Mouse (Mus musculus) intestine, postnatal 0 days (tissue): ENCODE measurements at regions not wholly inside any gene's neighbourhood (a gene's known extent, or its start where the extent isn't known, plus 50 kb on each side); places are given as distances from the start of the nearest gene placed in this dataset.
A peak's percentile ranks its signal among the peaks of the same experiment; 100 is the strongest.

Source experiments
- ATAC-seq: fragments of 200-750 bp; cut with Nextera tagmentation; 2 replicates; pipeline ENCODE4 v1.8.0; 2017; ENCODE audit warnings: mild to moderate bottlenecking, moderate TSS enrichment, moderate library complexity
- H3K27ac ChIP-seq: fragments of 300-500 bp; sonication (generic); 2 replicates; pipeline ENCODE4 v1.5.1; 2014; ENCODE audit warnings: mild to moderate bottlenecking, low read depth, low read length, moderate library complexity
- H3K27me3 ChIP-seq: fragments of 300-500 bp; sonication (generic); replicated peaks from 2 replicates; pipeline ENCODE4 v1.6.1; 2014; ENCODE audit warnings: low read length, mixed read lengths; ENCODE audit not compliant: control insufficient read depth, insufficient read depth
- H3K36me3 ChIP-seq: fragments of 300-500 bp; sonication (generic); 2 replicates; pipeline ENCODE4 v1.6.1; 2014; ENCODE audit warnings: mild to moderate bottlenecking, moderate library complexity; ENCODE audit not compliant: control insufficient read depth, insufficient read depth
- H3K4me1 ChIP-seq: fragments of 300-500 bp; sonication (generic); replicated peaks from 2 replicates; pipeline ENCODE4 v1.6.1; 2014; ENCODE audit warnings: antibody characterized with exemption, low read length, mixed read lengths; ENCODE audit not compliant: control insufficient read depth, insufficient read depth
- H3K4me2 ChIP-seq: fragments of 300-500 bp; sonication (generic); replicated peaks from 2 replicates; pipeline ENCODE4 v1.6.1; 2014; ENCODE audit warnings: low read depth, mild to moderate bottlenecking, moderate library complexity
- H3K4me3 ChIP-seq: fragments of 300-500 bp; sonication (generic); 2 replicates; pipeline ENCODE4 v1.5.1; 2014; ENCODE audit warnings: low read depth, low read length
- H3K9ac ChIP-seq: fragments of 300-500 bp; sonication (generic); 2 replicates; pipeline ENCODE4 v1.6.1; 2014; ENCODE audit warnings: mild to moderate bottlenecking, low read depth, low read length
- H3K9me3 ChIP-seq: fragments of 300-500 bp; sonication (generic); 2 replicates; pipeline ENCODE4 v1.6.1; 2016; ENCODE audit warnings: mixed run types; ENCODE audit not compliant: control insufficient read depth
- CTCF ChIP-seq: sonication (generic); IDR thresholded peaks from 2 replicates; pipeline ENCODE4 v1.5.1; 2016; ENCODE audit warnings: low read depth, mild to moderate bottlenecking, control low read depth, antibody characterized with exemption, moderate library complexity
- WGBS: fragments of 180-500 bp; shearing (Covaris S2); extraction: QIAGEN DNeasy Blood & Tissue Kit; methylation state at CpG from one replicate; pipeline ENCODE4 v1.1.7; 2014; 5-methylcytosine and 5-hydroxymethylcytosine counted together

DNA sequence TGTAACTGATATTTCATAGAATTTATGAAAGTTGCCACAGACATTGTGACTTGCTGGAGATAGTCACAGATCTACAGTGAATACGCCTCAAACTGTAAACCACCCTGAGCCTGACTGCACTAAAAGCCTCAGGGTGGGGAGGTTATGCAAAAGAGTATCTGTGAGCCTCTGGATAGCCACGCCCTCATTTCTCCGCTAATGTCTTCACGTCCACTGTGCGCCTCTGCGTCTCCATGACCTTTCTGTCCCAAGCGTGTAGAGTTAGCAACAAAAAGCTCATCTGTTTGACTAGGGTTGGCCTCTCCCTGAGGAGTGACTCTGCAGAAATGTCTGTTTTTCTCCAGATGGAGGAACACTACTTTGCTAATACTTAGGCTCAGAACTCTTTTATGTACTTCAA, 170.8 kb upstream of the Gm49356 start:
- no peaks in the 10 kb centered on the region for H3K9me3 ChIP-seq
- H3K9ac ChIP-seq = no peak overlapping the region
- no peaks in the 10 kb centered on the region for H3K4me1 ChIP-seq
- H3K36me3 ChIP-seq = no peaks in the 10 kb centered on the region
- 52% methylated on average over 7 of the region's 7 CpGs for WGBS
- TF ChIP-seq CTCF = no peak
- no peaks in the 10 kb centered on the region for H3K27me3 ChIP-seq
- ATAC-seq = no peak
- no peak overlapping the region for H3K27ac ChIP-seq
- H3K4me2 ChIP-seq = no peak overlapping the region
- H3K4me3 ChIP-seq = no peak overlapping the region

GRCm38 (mm10) chr15:58719410-58719809, 169.7 kb upstream of the Gm49356 start:
- H3K9me3 ChIP-seq = no peaks in the 10 kb centered on the region
- no peak for TF ChIP-seq CTCF
- no peak for ATAC-seq
- H3K4me2 ChIP-seq = no peak overlapping the region
- no peaks in the 10 kb centered on the region for H3K36me3 ChIP-seq
- no peak overlapping the region for H3K4me3 ChIP-seq
- no peaks in the 10 kb centered on the region for H3K4me1 ChIP-seq
- H3K27ac ChIP-seq = no peak overlapping the region
- H3K27me3 ChIP-seq = no peaks in the 10 kb centered on the region
- no peak overlapping the region for H3K9ac ChIP-seq
- 90% methylated on average over 6 of the region's 6 CpGs for WGBS

DNA sequence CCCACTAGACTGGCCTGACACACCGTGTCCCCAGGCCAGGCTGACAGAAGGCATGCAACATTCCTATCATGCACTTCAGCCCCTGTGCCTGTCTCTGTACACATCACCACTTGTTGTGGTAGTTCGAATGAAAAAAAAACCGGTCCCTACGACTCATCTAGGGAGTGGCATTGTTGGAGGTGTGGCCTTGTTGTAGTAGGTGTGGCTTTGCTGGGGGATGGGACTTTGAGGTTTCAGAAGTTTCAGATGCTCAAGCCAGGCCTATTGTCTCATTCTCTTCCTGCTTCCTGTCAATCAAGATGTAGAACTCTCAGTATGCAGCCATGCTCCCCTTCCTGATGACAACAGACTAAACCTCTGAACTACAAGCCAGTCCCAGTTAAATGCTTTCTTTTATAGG, 162.1 kb upstream of the Gm49356 start:
- ATAC-seq = peak; percentile 49
- H3K27me3 ChIP-seq = no peaks in the 10 kb centered on the region
- 73% methylated on average over 4 of the region's 4 CpGs for WGBS

GRCm38 (mm10) chr15:58728264-58728663, 160.8 kb upstream of the Gm49356 start:
- no peak overlapping the region for H3K9ac ChIP-seq
- H3K9me3 ChIP-seq = no peaks in the 10 kb centered on the region
- H3K27ac ChIP-seq = no peak overlapping the region
- no peak for TF ChIP-seq CTCF
- no peak overlapping the region for H3K4me2 ChIP-seq
- no peaks in the 10 kb centered on the region for H3K4me1 ChIP-seq
- ATAC-seq = no peak
- WGBS = 90% methylated on average over 2 of the region's 2 CpGs
- no peak overlapping the region for H3K4me3 ChIP-seq
- H3K36me3 ChIP-seq = no peaks in the 10 kb centered on the region
- no peaks in the 10 kb centered on the region for H3K27me3 ChIP-seq

More for the DNA sequence above, 162.1 kb upstream of the Gm49356 start:
- Histone ChIP-seq H3K9ac (no peak overlapping the region), H3K4me1 (no peaks in the 10 kb centered on the region), H3K27ac (no peak overlapping the region), H3K9me3 (no peaks in the 10 kb centered on the region), H3K36me3 (no peaks in the 10 kb centered on the region), H3K4me3 (no peak overlapping the region), H3K4me2 (no peak overlapping the region)
- no peak for TF ChIP-seq CTCF

DNA sequence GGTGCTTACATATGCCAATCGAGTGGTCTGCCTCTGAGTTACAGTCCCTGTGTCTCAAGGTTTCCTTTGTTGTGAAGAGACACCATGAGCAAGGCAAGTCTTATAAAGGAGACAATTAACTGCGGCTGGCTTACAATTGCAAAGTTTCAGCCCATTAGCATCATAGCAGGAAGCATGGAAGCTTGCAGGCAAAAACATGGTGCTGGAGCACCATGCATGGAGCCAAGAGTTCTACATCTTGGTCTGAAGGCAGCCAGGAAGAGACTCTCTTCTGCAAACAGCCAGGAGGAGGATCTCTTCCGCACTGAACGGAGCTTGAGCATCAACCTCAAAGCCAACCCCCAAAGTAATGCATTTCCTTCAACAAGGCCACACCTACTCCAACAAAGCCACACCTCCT, 158.2 kb upstream of the Gm49356 start:
- TF ChIP-seq CTCF = no peak
- no peak overlapping the region for H3K9ac ChIP-seq
- no peaks in the 10 kb centered on the region for H3K9me3 ChIP-seq
- H3K27me3 ChIP-seq = no peaks in the 10 kb centered on the region
- no peaks in the 10 kb centered on the region for H3K4me1 ChIP-seq
- no peaks in the 10 kb centered on the region for H3K36me3 ChIP-seq
- H3K4me3 ChIP-seq = no peak overlapping the region
- no peak overlapping the region for H3K4me2 ChIP-seq
- no peak overlapping the region for H3K27ac ChIP-seq
- no peak for ATAC-seq
- 86% methylated on average over 4 of the region's 4 CpGs for WGBS

DNA sequence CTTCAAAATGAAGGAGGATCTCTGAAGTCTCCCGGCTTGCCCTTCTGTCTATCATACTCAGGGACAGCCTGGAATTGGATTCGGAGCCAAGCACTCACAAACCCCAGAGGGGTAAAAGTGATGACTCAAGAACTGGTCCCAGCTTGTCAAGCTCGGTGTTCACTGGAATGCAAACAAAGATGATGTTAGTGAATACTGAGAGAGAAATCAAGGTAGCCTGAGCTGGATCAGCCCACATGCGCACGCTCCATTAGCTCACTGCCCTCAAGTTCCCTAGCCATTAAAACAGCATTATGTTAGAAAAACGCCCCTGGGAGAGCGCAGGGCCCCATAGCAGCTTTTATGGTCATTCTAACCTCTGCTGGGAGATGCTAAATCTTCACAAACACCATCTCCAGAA, 157.8 kb upstream of the Gm49356 start:
- Histone ChIP-seq H3K4me2 (no peak overlapping the region), H3K9me3 (no peaks in the 10 kb centered on the region), H3K4me3 (no peak overlapping the region), H3K4me1 (no peaks in the 10 kb centered on the region), H3K27ac (no peak overlapping the region), H3K9ac (no peak overlapping the region), H3K27me3 (no peaks in the 10 kb centered on the region), H3K36me3 (no peaks in the 10 kb centered on the region)
- TF ChIP-seq CTCF = no peak
- no peak for ATAC-seq
- WGBS = 80% methylated on average over 7 of the region's 7 CpGs
